Mouse (Mus musculus) C2C12 (cell line): ENCODE measurements around the gene Syt5.

Experiments
- CEBPB ChIP-seq: IDR thresholded peaks from one replicate; pipeline ENCODE4 v1.6.1; 2011; ENCODE audit warnings: low read depth, mild to moderate bottlenecking, control low read depth, moderate library complexity
- CTCF ChIP-seq: IDR thresholded peaks from one replicate; pipeline ENCODE4 v1.5.1; 2011; ENCODE audit not compliant: control insufficient read depth, insufficient read depth, insufficient read length
- MAX ChIP-seq: IDR thresholded peaks from one replicate; pipeline ENCODE4 v1.6.1; 2011; ENCODE audit warnings: mild to moderate bottlenecking, control low read depth
- USF1 ChIP-seq: IDR thresholded peaks from one replicate; pipeline ENCODE4 v1.6.1; 2011; ENCODE audit warnings: low read depth, mild to moderate bottlenecking, control low read depth, moderate library complexity

- TF ChIP-seq CTCF (peak; percentile 65), MAX (no peak), CEBPB (no peak), USF1 (no peak)
Observed at GRCm38 (mm10) chr7:4526341-4527301, 20.7 kb downstream of the Syt5 start.
